ENCODE assay signal across 9 mouse cellular contexts in the genomic region with DNA sequence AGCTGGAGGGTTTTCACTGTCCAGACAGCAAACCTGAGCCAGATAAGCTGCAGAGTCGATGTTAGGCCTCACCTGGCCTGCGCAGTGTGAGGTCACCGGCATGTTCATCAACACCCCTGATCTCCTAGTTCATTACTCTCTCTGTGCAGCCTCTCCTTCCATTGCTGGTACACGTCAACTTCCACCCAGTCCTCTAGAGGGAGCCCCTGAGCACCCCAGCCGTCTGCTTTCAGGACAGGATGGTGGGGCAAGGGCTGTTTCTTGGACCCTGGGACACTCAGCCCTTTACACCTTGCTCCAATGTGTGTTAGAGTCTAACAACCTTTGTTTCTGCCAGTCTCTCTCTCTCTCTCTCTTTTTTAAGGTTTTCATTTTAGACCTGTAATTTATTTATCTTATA. TPM values are rescaled to one million over a fixed set of nuclear protein-coding genes. Genes with fewer than 3 reads are reported as not detected.
A peak's percentile ranks its signal among the peaks of the same experiment; 100 is the strongest.
DNase-seq lines count a peak whose midpoint lies in the region; ATAC-seq lines count a peak whose summit lies in the region.
"Had no signal": no experiment of that assay in that cellular context is flagged by ENCODE, and none has a peak within 500 bp of the region (broad histone marks: within the 10 kb centered on the region; RNA-seq: fewer than 3 reads in every experiment).

No protein-coding gene starts in this region.

- ATAC-seq in granulocyte monocyte progenitor cell, adult 5-6 weeks (replicated peaks; ENCODE audit: poor library complexity, severe bottlenecking), result peak; percentile 25
- no peak for ATAC-seq in hindbrain, embryonic 11.5 days (ENCODE audit: low FRiP score)

- no peak overlapping the region for H3K4me2 ChIP-seq in hindbrain, embryonic 11.5 days (replicated peaks; ENCODE audit: low read depth, low read length)
- H3K4me2 ChIP-seq: liver, embryonic 15.5 days had no signal

- H3K9ac ChIP-seq in hindbrain, embryonic 11.5 days (ENCODE audit: low read depth, low read length), result no peak overlapping the region
- H3K9ac ChIP-seq: liver, embryonic 15.5 days had no signal

- 80% methylated on average over 5 of the region's 5 CpGs for WGBS in hindbrain, embryonic 11.5 days

- H3K4me1 ChIP-seq in hindbrain, embryonic 11.5 days (replicated peaks; ENCODE audit: control insufficient read depth, insufficient read depth, low read length), result no peaks in the 10 kb centered on the region

- peak; percentile 21 for DNase-seq in kidney, adult 18-20 months
- no peak for DNase-seq in kidney, postnatal 10 days
- peak; percentile 85 for DNase-seq in CD4-positive, CD25-positive, alpha-beta regulatory T cell, adult 2 months (ENCODE audit: low read depth, low spot score)
- peak; percentile 56 to 75 for DNase-seq in spleen, postnatal 14 days (ENCODE audit: low spot score in 2 of 2)
- DNase-seq in ovary, postnatal 14 days (ENCODE audit: low spot score), result no peak
- DNase-seq in right cerebral cortex, postnatal 36 days (ENCODE audit: low spot score in 2 of 2), result no peak
- no peak for DNase-seq in hindbrain, embryonic 11.5 days (ENCODE audit: low spot score)

- H3K36me3 ChIP-seq in hindbrain, embryonic 11.5 days (ENCODE audit: control insufficient read depth, insufficient read depth, low read length), result no peaks in the 10 kb centered on the region
- H3K36me3 ChIP-seq: liver, embryonic 15.5 days had no signal

- H3K27me3 ChIP-seq in hindbrain, embryonic 11.5 days (ENCODE audit: control insufficient read depth, insufficient read depth, low read length), result no peaks in the 10 kb centered on the region
- H3K27me3 ChIP-seq: liver, embryonic 15.5 days had no signal

- no peak overlapping the region for H3K27ac ChIP-seq in hindbrain, embryonic 11.5 days (ENCODE audit: low read depth, low read length)
- H3K27ac ChIP-seq: liver, embryonic 15.5 days had no signal

- no peak overlapping the region for H3K4me3 ChIP-seq in hindbrain, embryonic 11.5 days (ENCODE audit: low read depth, low read length)
- H3K4me3 ChIP-seq: liver, embryonic 15.5 days had no signal

- H3K9me3 ChIP-seq in hindbrain, embryonic 11.5 days (ENCODE audit: control insufficient read depth, low read length), result no peaks in the 10 kb centered on the region
- H3K9me3 ChIP-seq: liver, embryonic 15.5 days had no signal

RNA-seq across cellular contexts. Expression of a gene that starts 38.5 kb away (rescaled TPM):
- total RNA-seq in granulocyte monocyte progenitor cell, adult 5-6 weeks (2014; fragmentation: Nextera tagmentation), result 0.17 TPM in 1 of 2 replicates, not detected in the other
- not detected in 2 replicates for total RNA-seq in granulocyte monocyte progenitor cell, adult 5-6 weeks (2017)
- polyA plus RNA-seq in hindbrain, embryonic 11.5 days (2014; fragmentation: Nextera tagmentation; extraction: Ambion mirVana), result 8.9 and 10.8 TPM in 2 replicates

Comparison
In these comparisons a context has a peak if more than half of its experiments do, and no peak if none do; other contexts are left out.
1. DNase-seq: peak in kidney, adult 18-20 months (single experiment), CD4-positive, CD25-positive, alpha-beta regulatory T cell, adult 2 months (single experiment) and spleen, postnatal 14 days (2 of 2); none in kidney, postnatal 10 days (single experiment), ovary, postnatal 14 days (single experiment), right cerebral cortex, postnatal 36 days (0 of 2) and hindbrain, embryonic 11.5 days (single experiment).